Mouse (Mus musculus) C2C12 (cell line): ENCODE results near the gene Slc24a4. TPM values are rescaled to one million over a fixed set of nuclear protein-coding genes. Genes with fewer than 3 reads are reported as not detected.

Experiments
- H3K27me3 ChIP-seq: one replicate; pipeline ENCODE4 v1.6.1; 2011; ENCODE audit not compliant: control insufficient read depth, insufficient read depth, insufficient read length
- H3K36me3 ChIP-seq: one replicate; pipeline ENCODE4 v1.6.1; 2011; ENCODE audit not compliant: control insufficient read depth, insufficient read depth
- H3K4me3 ChIP-seq: one replicate; pipeline ENCODE4 v1.5.1; 2011; ENCODE audit warnings: mild to moderate bottlenecking, control low read depth; ENCODE audit not compliant: poor library complexity, insufficient read depth, severe bottlenecking
- H3K79me2 ChIP-seq: one replicate; pipeline ENCODE4 v1.6.1; 2011; ENCODE audit not compliant: control insufficient read depth, insufficient read depth
- H3K79me3 ChIP-seq: one replicate; pipeline ENCODE4 v1.6.1; 2011; ENCODE audit warnings: low read depth, control low read depth
- H3ac ChIP-seq: one replicate; pipeline ENCODE3; 2011; ENCODE audit warnings: low read depth; ENCODE audit not compliant: control insufficient read depth, insufficient read length
- CEBPB ChIP-seq: IDR thresholded peaks from one replicate; pipeline ENCODE4 v1.6.1; 2011; ENCODE audit warnings: low read depth, mild to moderate bottlenecking, control low read depth, moderate library complexity
- CTCF ChIP-seq: IDR thresholded peaks from one replicate; pipeline ENCODE4 v1.5.1; 2011; ENCODE audit not compliant: control insufficient read depth, insufficient read depth, insufficient read length
- FOSL1 ChIP-seq: IDR thresholded peaks from one replicate; pipeline ENCODE4 v1.8.0; 2011; ENCODE audit warnings: mild to moderate bottlenecking, low read length; ENCODE audit not compliant: poor library complexity, insufficient read depth, severe bottlenecking
- MAX ChIP-seq: IDR thresholded peaks from one replicate; pipeline ENCODE4 v1.6.1; 2011; ENCODE audit warnings: mild to moderate bottlenecking, control low read depth
- MYOD1 ChIP-seq: IDR thresholded peaks from one replicate; pipeline ENCODE4 v1.6.1; 2011; ENCODE audit warnings: low read depth; ENCODE audit not compliant: control insufficient read depth, insufficient read length
- MYOG ChIP-seq: IDR thresholded peaks from one replicate; pipeline ENCODE4 v1.6.1; 2011; ENCODE audit not compliant: control insufficient read depth, insufficient read length; ENCODE audit errors: extremely low read depth
- USF1 ChIP-seq: IDR thresholded peaks from one replicate; pipeline ENCODE4 v1.6.1; 2011; ENCODE audit warnings: low read depth, mild to moderate bottlenecking, control low read depth, moderate library complexity
- polyA plus RNA-seq: library from polyadenylated mRNA; unstranded; fragments of >200 nt; fragmentation: generic; extraction: Trizol; gene quantifications from one replicate; pipeline ENCODE4 v1.2.1, GENCODE M21; 2012; ENCODE audit warnings: missing spikeins

Gene Slc24a4
- polyA plus RNA-seq, 1 experiment: not detected

- Histone ChIP-seq H3K36me3 (no peaks in the 10 kb centered on the region), H3ac (no peak overlapping the region), H3K4me3 (no peak overlapping the region), H3K79me3 (no peaks in the 10 kb centered on the region), H3K27me3 (no peaks in the 10 kb centered on the region), H3K79me2 (no peaks in the 10 kb centered on the region)
- TF ChIP-seq MAX (no peak), CEBPB (no peak)
Measured at GRCm38 (mm10) chr12:102243915-102244314, 115.4 kb downstream of the Slc24a4 start.

GRCm38 (mm10) chr12:102246226-102246625 lies 117.7 kb downstream of the Slc24a4 start:
- Histone ChIP-seq H3K27me3 (no peaks in the 10 kb centered on the region), H3ac (no peak overlapping the region), H3K36me3 (no peaks in the 10 kb centered on the region), H3K79me3 (no peaks in the 10 kb centered on the region), H3K79me2 (no peaks in the 10 kb centered on the region), H3K4me3 (no peak overlapping the region)
- no peak for TF ChIP-seq MAX
- no peak for TF ChIP-seq MYOD1
- no peak for TF ChIP-seq USF1
- no peak for TF ChIP-seq MYOG

GRCm38 (mm10) chr12:102248104-102248503 lies 119.6 kb downstream of the Slc24a4 start:
- Histone ChIP-seq H3K79me3 (no peaks in the 10 kb centered on the region), H3K4me3 (no peak overlapping the region), H3ac (no peak overlapping the region), H3K36me3 (no peaks in the 10 kb centered on the region), H3K27me3 (no peaks in the 10 kb centered on the region), H3K79me2 (no peaks in the 10 kb centered on the region)
- no peak for TF ChIP-seq MYOD1
- TF ChIP-seq FOSL1: no peak
- TF ChIP-seq USF1: no peak
- TF ChIP-seq MYOG: no peak
- no peak for TF ChIP-seq MAX
- TF ChIP-seq CEBPB: no peak
- no peak for TF ChIP-seq CTCF

- no peaks in the 10 kb centered on the region for H3K79me2 ChIP-seq
- no peaks in the 10 kb centered on the region for H3K27me3 ChIP-seq
- no peak overlapping the region for H3ac ChIP-seq
- TF ChIP-seq USF1: no peak
- no peak for TF ChIP-seq CTCF
- no peak for TF ChIP-seq MAX
- no peak for TF ChIP-seq MYOG
- no peak for TF ChIP-seq CEBPB
- TF ChIP-seq MYOD1: no peak
- no peak for TF ChIP-seq FOSL1
- H3K4me3 ChIP-seq: no peak overlapping the region
- H3K79me3 ChIP-seq: no peaks in the 10 kb centered on the region
- no peaks in the 10 kb centered on the region for H3K36me3 ChIP-seq
Measured at GRCm38 (mm10) chr12:102250316-102250715, 121.8 kb downstream of the Slc24a4 start.

- H3K79me3 ChIP-seq: no peaks in the 10 kb centered on the region
- TF ChIP-seq MYOG (no peak), CTCF (no peak), CEBPB (no peak), USF1 (no peak), MAX (no peak)
- H3K27me3 ChIP-seq: no peaks in the 10 kb centered on the region
- H3K4me3 ChIP-seq: no peak overlapping the region
- H3K36me3 ChIP-seq: no peaks in the 10 kb centered on the region
- H3K79me2 ChIP-seq: no peaks in the 10 kb centered on the region
- no peak overlapping the region for H3ac ChIP-seq
Measured at GRCm38 (mm10) chr12:102251070-102251469, 122.5 kb downstream of the Slc24a4 start.

- Histone ChIP-seq H3ac (no peak overlapping the region), H3K79me2 (no peaks in the 10 kb centered on the region), H3K27me3 (no peaks in the 10 kb centered on the region), H3K36me3 (no peaks in the 10 kb centered on the region), H3K4me3 (no peak overlapping the region), H3K79me3 (no peaks in the 10 kb centered on the region)
- TF ChIP-seq MAX (no peak), CTCF (no peak), FOSL1 (no peak), USF1 (no peak)
Measured at GRCm38 (mm10) chr12:102251985-102252384, 123.5 kb downstream of the Slc24a4 start.

- TF ChIP-seq MYOD1 (no peak), USF1 (no peak), MAX (no peak), CEBPB (no peak), MYOG (no peak), FOSL1 (no peak), CTCF (no peak)
- Histone ChIP-seq H3K4me3 (no peak overlapping the region), H3ac (no peak overlapping the region), H3K36me3 (no peaks in the 10 kb centered on the region), H3K79me2 (no peaks in the 10 kb centered on the region), H3K79me3 (no peaks in the 10 kb centered on the region), H3K27me3 (no peaks in the 10 kb centered on the region)
Measured at GRCm38 (mm10) chr12:102252525-102252924, 124.0 kb downstream of the Slc24a4 start.
